Mouse (Mus musculus): Measurements from ENCODE around the gene Ggt5. TPM values are rescaled to one million over a fixed set of nuclear protein-coding genes. Genes with fewer than 3 reads are reported as not detected.
"Not testable (repeated sequence)": the region's sequence is repeated elsewhere in the genome, so short reads cannot be mapped to it uniquely, and the experiment has no call there.

The Ggt5 gene
- total and polyA plus RNA-seq, 2 experiments from 2014 or later = 2.6 to 4.3 TPM

DNA sequence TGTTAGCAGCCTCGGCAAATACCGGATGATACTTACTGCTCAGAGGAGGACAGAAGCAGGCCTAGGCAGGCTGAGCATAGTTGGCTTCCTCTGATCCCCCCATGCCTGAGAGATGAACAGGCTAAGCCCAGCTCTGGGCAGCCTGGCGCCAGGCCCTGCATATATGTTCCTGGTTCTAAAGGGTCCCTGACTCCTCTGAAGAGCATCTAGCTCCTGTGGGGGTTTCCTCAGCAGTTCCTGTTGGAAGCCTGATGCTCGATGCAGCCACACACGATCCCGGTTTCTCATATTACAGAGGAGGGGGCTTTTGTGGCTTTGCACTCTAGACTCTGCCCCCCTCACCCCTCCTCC lies 28.6 kb upstream of the Ggt5 start:
- H3K27me3 ChIP-seq (ENCODE audit: insufficient read depth, low read length) = no peaks in the 10 kb centered on the region
- ATAC-seq (peak; percentile 15), DNase-seq (no peak)
- peak overlapping the region; percentile 83 for H3K9ac ChIP-seq
- WGBS = 12% methylated on average over 6 of the region's 6 CpGs
- H3K9me3 ChIP-seq (ENCODE audit: low read length) = no peaks in the 10 kb centered on the region
- H3K27ac ChIP-seq (ENCODE audit: low read depth, low read length) = peak overlapping the region; percentile 93
- H3K4me2 ChIP-seq (ENCODE audit: low read depth) = peak overlapping the region; percentile 94
- peaks cover 7% of the 10 kb centered on the region; the same call in 1 of the 2 replicates for H3K36me3 ChIP-seq (ENCODE audit: insufficient read depth)
- peak overlapping the region; percentile 74 for H3K4me3 ChIP-seq (ENCODE audit: low read depth, low read length)
- 0 out of 2 replicates have a peak, but pooled peaks cover 23% of the 10 kb centered on the region for H3K4me1 ChIP-seq (ENCODE audit: insufficient read depth)
- TF ChIP-seq CTCF (IDR thresholded peaks at IDR 0.05; ENCODE audit: low read depth) = no peak

DNA sequence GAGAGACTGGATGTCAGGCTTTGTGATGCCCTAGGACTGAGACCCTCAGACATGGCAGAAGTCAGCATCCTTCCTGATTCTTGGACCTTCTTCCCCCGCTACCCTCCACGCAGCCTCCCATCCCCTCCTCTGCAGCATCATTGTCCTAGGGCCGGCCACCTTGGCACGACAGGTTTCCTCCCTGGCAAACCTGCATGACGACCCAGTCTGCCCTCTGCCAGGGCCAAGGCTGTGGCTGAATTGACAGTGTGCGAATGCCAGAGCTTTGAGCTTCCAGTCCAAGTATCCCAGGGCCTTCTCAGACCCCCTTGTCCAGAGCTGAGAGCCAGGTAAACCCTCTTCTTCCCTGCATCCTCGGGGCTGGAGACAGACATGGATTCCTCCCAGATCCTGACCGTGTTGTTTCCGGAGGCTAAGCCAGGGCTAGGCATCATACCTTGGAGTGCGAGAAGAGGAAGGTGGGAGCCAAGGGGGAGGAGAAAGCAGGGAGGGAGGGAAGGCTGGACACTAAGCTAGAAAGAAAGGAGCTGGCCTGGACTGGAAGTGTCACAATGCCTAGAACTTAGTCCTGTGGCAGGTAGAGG lies 28.0 kb upstream of the Ggt5 start, which contains the start of gene Ggt1:
Gene Ggt1, plus strand, starts transcription at position 534 of the 584 bp plus-strand sequence.
- Histone ChIP-seq H3K27ac (ENCODE audit: low read depth, low read length) (peak within 1 kb of the TSS; percentile 93), H3K9ac (peak within 1 kb of the TSS; percentile 83), H3K4me1 (ENCODE audit: insufficient read depth) (0 out of 2 replicates have a peak, but pooled peaks cover 23% of the 10 kb centered on the region), H3K4me2 (ENCODE audit: low read depth) (peak within 1 kb of the TSS; percentile 94), H3K36me3 (ENCODE audit: insufficient read depth) (peaks cover 2% of the 10 kb centered on the region; the same call in 1 of the 2 replicates), H3K9me3 (ENCODE audit: low read length) (no peaks in the 10 kb centered on the region), H3K4me3 (ENCODE audit: low read depth, low read length) (peak within 1 kb of the TSS; percentile 74), H3K27me3 (ENCODE audit: insufficient read depth, low read length) (no peaks in the 10 kb centered on the region)
- no peak for DNase-seq
- no peak for ATAC-seq
- WGBS = 62% methylated on average over 10 of the region's 10 CpGs
- no peak for TF ChIP-seq CTCF (IDR thresholded peaks at IDR 0.05; ENCODE audit: low read depth)

- no peak for TF ChIP-seq CTCF (IDR thresholded peaks at IDR 0.05; ENCODE audit: low read depth)
- ATAC-seq = no peak
- DNase-seq = no peak
- no peak overlapping the region for H3K4me2 ChIP-seq (ENCODE audit: low read depth)
- no peaks in the 10 kb centered on the region for H3K9me3 ChIP-seq (ENCODE audit: low read length)
- 91% methylated on average over 8 of the region's 8 CpGs for WGBS
- 0 out of 2 replicates have a peak, but pooled peaks cover 23% of the 10 kb centered on the region for H3K4me1 ChIP-seq (ENCODE audit: insufficient read depth)
- H3K36me3 ChIP-seq (ENCODE audit: insufficient read depth) = no peaks in the 10 kb centered on the region
- H3K9ac ChIP-seq = no peak overlapping the region
- no peaks in the 10 kb centered on the region for H3K27me3 ChIP-seq (ENCODE audit: insufficient read depth, low read length)
- no peak overlapping the region for H3K27ac ChIP-seq (ENCODE audit: low read depth, low read length)
- no peak overlapping the region for H3K4me3 ChIP-seq (ENCODE audit: low read depth, low read length)
These were observed 26.5 kb upstream of the Ggt5 start for GRCm38 (mm10) chr10:75562596-75562995.

GRCm38 (mm10) chr10:75564687-75565265 lies 24.4 kb upstream of the Ggt5 start:
- ATAC-seq = no peak
- TF ChIP-seq CTCF (IDR thresholded peaks at IDR 0.05; ENCODE audit: low read depth) = no peak

GRCm38 (mm10) chr10:75565436-75565835 lies 23.7 kb upstream of the Ggt5 start:
- DNase-seq = no peak
- no peak overlapping the region for H3K4me3 ChIP-seq (ENCODE audit: low read depth, low read length)
- no peaks in the 10 kb centered on the region for H3K27me3 ChIP-seq (ENCODE audit: insufficient read depth, low read length)
- H3K4me2 ChIP-seq (ENCODE audit: low read depth) = no peak overlapping the region
- H3K4me1 ChIP-seq (ENCODE audit: insufficient read depth) = 0 out of 2 replicates have a peak, but pooled peaks cover 6% of the 10 kb centered on the region
- H3K9ac ChIP-seq = no peak overlapping the region
- TF ChIP-seq CTCF (IDR thresholded peaks at IDR 0.05; ENCODE audit: low read depth) = no peak
- WGBS = 76% methylated on average over 6 of the region's 6 CpGs
- no peak overlapping the region for H3K27ac ChIP-seq (ENCODE audit: low read depth, low read length)
- no peak for ATAC-seq
- H3K9me3 ChIP-seq (ENCODE audit: low read length) = no peaks in the 10 kb centered on the region
- H3K36me3 ChIP-seq (ENCODE audit: insufficient read depth) = no peaks in the 10 kb centered on the region

More at GRCm38 (mm10) chr10:75564687-75565265, 24.4 kb upstream of the Ggt5 start:
- Histone ChIP-seq H3K9me3 (ENCODE audit: low read length) (no peaks in the 10 kb centered on the region), H3K27me3 (ENCODE audit: insufficient read depth, low read length) (no peaks in the 10 kb centered on the region), H3K27ac (ENCODE audit: low read depth, low read length) (no peak overlapping the region), H3K4me3 (ENCODE audit: low read depth, low read length) (no peak overlapping the region), H3K36me3 (ENCODE audit: insufficient read depth) (no peaks in the 10 kb centered on the region), H3K4me1 (ENCODE audit: insufficient read depth) (0 out of 2 replicates have a peak, but pooled peaks cover 9% of the 10 kb centered on the region), H3K4me2 (ENCODE audit: low read depth) (no peak overlapping the region), H3K9ac (no peak overlapping the region)
- no peak for DNase-seq
- 85% methylated on average over 12 of the region's 12 CpGs for WGBS

DNA sequence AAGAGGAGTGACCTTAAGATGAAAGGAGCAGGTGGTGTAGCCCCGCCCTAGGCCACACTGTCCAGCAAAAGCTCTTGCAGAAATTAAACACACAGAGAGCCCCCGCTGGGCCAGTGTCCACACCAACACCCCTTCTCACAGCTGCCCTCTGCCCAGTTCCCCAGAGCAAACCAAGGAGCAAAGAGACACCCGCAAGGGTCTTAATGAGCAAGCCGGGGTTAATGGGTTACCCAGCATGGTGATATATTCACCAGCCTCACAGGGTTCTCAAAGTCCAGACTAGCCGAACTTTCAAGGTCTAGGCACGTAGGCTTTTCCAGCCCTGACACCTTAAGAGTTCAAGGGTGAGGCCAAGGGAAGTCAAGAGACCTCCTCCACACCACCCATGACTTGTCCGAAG lies 23.2 kb upstream of the Ggt5 start:
- H3K36me3 ChIP-seq (ENCODE audit: insufficient read depth) = no peaks in the 10 kb centered on the region
- no peak overlapping the region for H3K27ac ChIP-seq (ENCODE audit: low read depth, low read length)
- WGBS = 79% methylated on average over 7 of the region's 7 CpGs

GRCm38 (mm10) chr10:75566321-75566720 lies 22.8 kb upstream of the Ggt5 start:
- peak; percentile 29; the same call in 1 of the 2 replicates for ATAC-seq
- no peak overlapping the region for H3K4me3 ChIP-seq (ENCODE audit: low read depth, low read length)
- no peaks in the 10 kb centered on the region for H3K9me3 ChIP-seq (ENCODE audit: low read length)
- 85% methylated on average over 5 of the region's 5 CpGs for WGBS
- H3K9ac ChIP-seq = no peak overlapping the region
- no peaks in the 10 kb centered on the region for H3K27me3 ChIP-seq (ENCODE audit: insufficient read depth, low read length)
- no peaks in the 10 kb centered on the region for H3K36me3 ChIP-seq (ENCODE audit: insufficient read depth)
- no peaks in the 10 kb centered on the region for H3K4me1 ChIP-seq (ENCODE audit: insufficient read depth)
- DNase-seq = no peak
- TF ChIP-seq CTCF (IDR thresholded peaks at IDR 0.05; ENCODE audit: low read depth) = peak; percentile 14; the same call in 1 of the 2 replicates
- H3K27ac ChIP-seq (ENCODE audit: low read depth, low read length) = no peak overlapping the region
- no peak overlapping the region for H3K4me2 ChIP-seq (ENCODE audit: low read depth)

More for the DNA sequence above, 23.2 kb upstream of the Ggt5 start:
- H3K4me3 ChIP-seq (ENCODE audit: low read depth, low read length) = no peak overlapping the region
- H3K4me2 ChIP-seq (ENCODE audit: low read depth) = no peak overlapping the region
- ATAC-seq = no peak
- 0 out of 2 replicates have a peak, but pooled peaks cover 1% of the 10 kb centered on the region for H3K4me1 ChIP-seq (ENCODE audit: insufficient read depth)
- no peak overlapping the region for H3K9ac ChIP-seq
- no peak for TF ChIP-seq CTCF (IDR thresholded peaks at IDR 0.05; ENCODE audit: low read depth)
- no peak for DNase-seq
- H3K9me3 ChIP-seq (ENCODE audit: low read length) = no peaks in the 10 kb centered on the region
- H3K27me3 ChIP-seq (ENCODE audit: insufficient read depth, low read length) = no peaks in the 10 kb centered on the region

DNA sequence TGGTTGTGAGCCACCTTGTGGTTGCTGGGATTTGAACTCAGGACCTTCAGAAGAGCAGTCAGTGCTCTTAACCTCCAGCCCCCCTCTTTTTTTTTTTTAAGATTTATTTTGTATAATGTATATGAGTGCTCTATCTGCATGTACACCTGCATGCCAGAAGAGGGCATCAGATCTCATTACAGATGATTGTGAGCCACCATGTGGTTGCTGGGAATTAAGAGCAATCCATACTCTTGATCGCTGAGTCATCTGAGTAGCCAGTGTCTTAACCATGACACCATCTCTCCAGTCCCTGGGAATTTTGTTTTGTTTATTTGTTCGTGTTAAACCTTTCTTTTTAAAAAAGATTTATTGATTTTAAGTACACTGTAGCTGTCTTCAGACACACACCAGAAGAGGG lies 22.4 kb upstream of the Ggt5 start:
- H3K9ac ChIP-seq; H3K27me3 ChIP-seq (ENCODE audit: insufficient read depth, low read length); H3K4me2 ChIP-seq (ENCODE audit: low read depth); H3K9me3 ChIP-seq (ENCODE audit: low read length); H3K4me3 ChIP-seq (ENCODE audit: low read depth, low read length); ATAC-seq; DNase-seq; H3K36me3 ChIP-seq (ENCODE audit: insufficient read depth); H3K4me1 ChIP-seq (ENCODE audit: insufficient read depth); H3K27ac ChIP-seq (ENCODE audit: low read depth, low read length): not testable (repeated sequence)
- WGBS = 92% methylated on average over 2 of the region's 2 CpGs
